Mouse (Mus musculus): Measurements from ENCODE around the gene Mpig6b. TPM values are rescaled to one million over a fixed set of nuclear protein-coding genes. Genes with fewer than 3 reads are reported as not detected.

The Mpig6b gene
- polyA plus RNA-seq, 1 experiment = not detected

- Histone ChIP-seq H3K36me3 (ENCODE audit: control insufficient read depth, insufficient read depth) (peaks cover 9% of the 10 kb centered on the region), H3K4me2 (ENCODE audit: low read depth) (no peak overlapping the region)
These were observed 48.9 kb downstream of the Mpig6b start for GRCm38 (mm10) chr17:35016791-35017705.

GRCm38 (mm10) chr17:35016376-35016775 lies 49.6 kb downstream of the Mpig6b start, which contains the start of gene Vwa7:
Vwa7 (plus strand) TSS chr17:35016579.
- H3K4me3 ChIP-seq = no peak within 1 kb of the TSS

More at GRCm38 (mm10) chr17:35016791-35017705, 48.9 kb downstream of the Mpig6b start:
- H3K4me3 ChIP-seq = no peak overlapping the region
- TF ChIP-seq SRF (IDR thresholded peaks at IDR 0.05; ENCODE audit: control insufficient read depth, insufficient read length, low read depth) = no peak
- no peak for TF ChIP-seq MYOG (IDR thresholded peaks at IDR 0.05; ENCODE audit: control insufficient read depth in 1 of 3, insufficient read depth in 1 of 3, insufficient read length in 2 of 3, low read depth in 2 of 3)
- TF ChIP-seq MAX (IDR thresholded peaks at IDR 0.05; ENCODE audit: low read depth) = no peak
- TF ChIP-seq USF1 (IDR thresholded peaks at IDR 0.05; ENCODE audit: low read depth) = no peak
- TF ChIP-seq POLR2AphosphoS2 (IDR thresholded peaks at IDR 0.05; ENCODE audit: insufficient read length, low read depth) = peak; percentile 73
- no peak for TF ChIP-seq REST (IDR thresholded peaks at IDR 0.05; ENCODE audit: insufficient read depth, insufficient read length)
- TF ChIP-seq TCF12 (IDR thresholded peaks at IDR 0.05; ENCODE audit: insufficient read depth, poor library complexity, severe bottlenecking) = no peak
- TF ChIP-seq CEBPB (IDR thresholded peaks at IDR 0.05; ENCODE audit: insufficient read depth, poor library complexity, severe bottlenecking) = no peak
- H3ac ChIP-seq (ENCODE audit: control insufficient read depth, insufficient read length) = no peak overlapping the region
- H3K27me3 ChIP-seq (ENCODE audit: control insufficient read depth, insufficient read depth, insufficient read length) = no peaks in the 10 kb centered on the region
- no peaks in the 10 kb centered on the region for H3K79me2 ChIP-seq (ENCODE audit: control insufficient read depth, insufficient read depth)

GRCm38 (mm10) chr17:35015296-35015695 lies 50.7 kb downstream of the Mpig6b start:
- TF ChIP-seq POLR2AphosphoS2 (IDR thresholded peaks at IDR 0.05; ENCODE audit: insufficient read length, low read depth) (no peak), MYOD1 (IDR thresholded peaks at IDR 0.05; ENCODE audit: control insufficient read depth in 1 of 3, insufficient read length in 2 of 3, low read depth in 2 of 3) (no peak), CEBPB (IDR thresholded peaks at IDR 0.05; ENCODE audit: insufficient read depth, poor library complexity, severe bottlenecking) (no peak), SRF (IDR thresholded peaks at IDR 0.05; ENCODE audit: control insufficient read depth, insufficient read length, low read depth) (no peak), POLR2A (IDR thresholded peaks at IDR 0.05; ENCODE audit: insufficient read length, low read depth) (no peak), MAX (IDR thresholded peaks at IDR 0.05; ENCODE audit: low read depth) (no peak), TCF3 (IDR thresholded peaks at IDR 0.05; ENCODE audit: insufficient read length, low read depth) (no peak), TCF12 (IDR thresholded peaks at IDR 0.05; ENCODE audit: insufficient read depth, poor library complexity, severe bottlenecking) (no peak), USF1 (IDR thresholded peaks at IDR 0.05; ENCODE audit: low read depth) (no peak), E2F4 (IDR thresholded peaks at IDR 0.05; ENCODE audit: insufficient read depth) (no peak), REST (IDR thresholded peaks at IDR 0.05; ENCODE audit: insufficient read depth, insufficient read length) (no peak), MYOG (IDR thresholded peaks at IDR 0.05; ENCODE audit: control insufficient read depth in 1 of 3, insufficient read depth in 1 of 3, insufficient read length in 2 of 3, low read depth in 2 of 3) (no peak)
- H3ac ChIP-seq (ENCODE audit: control insufficient read depth, insufficient read length) = no peak overlapping the region
- H3K4me2 ChIP-seq (ENCODE audit: low read depth) = no peak overlapping the region
- no peak overlapping the region for H3K4me3 ChIP-seq
- H3K27me3 ChIP-seq (ENCODE audit: control insufficient read depth, insufficient read depth, insufficient read length) = no peaks in the 10 kb centered on the region
- H3K36me3 ChIP-seq (ENCODE audit: control insufficient read depth, insufficient read depth) = peaks cover 16% of the 10 kb centered on the region
- H3K79me2 ChIP-seq (ENCODE audit: control insufficient read depth, insufficient read depth) = no peaks in the 10 kb centered on the region

More at GRCm38 (mm10) chr17:35016376-35016775, 49.6 kb downstream of the Mpig6b start, which contains the start of gene Vwa7:
- H3K4me2 ChIP-seq (ENCODE audit: low read depth) = no peak within 1 kb of the TSS
- H3K27me3 ChIP-seq (ENCODE audit: control insufficient read depth, insufficient read depth, insufficient read length) = no peaks in the 10 kb centered on the region
- peaks cover 9% of the 10 kb centered on the region for H3K36me3 ChIP-seq (ENCODE audit: control insufficient read depth, insufficient read depth)
- no peaks in the 10 kb centered on the region for H3K79me2 ChIP-seq (ENCODE audit: control insufficient read depth, insufficient read depth)
- TF ChIP-seq POLR2A (IDR thresholded peaks at IDR 0.05; ENCODE audit: insufficient read length, low read depth) (peak; percentile 27), POLR2AphosphoS2 (IDR thresholded peaks at IDR 0.05; ENCODE audit: insufficient read length, low read depth) (peak; percentile 30), TCF3 (IDR thresholded peaks at IDR 0.05; ENCODE audit: insufficient read length, low read depth) (no peak)
- no peak within 1 kb of the TSS for H3ac ChIP-seq (ENCODE audit: control insufficient read depth, insufficient read length)

- Histone ChIP-seq H3ac (ENCODE audit: control insufficient read depth, insufficient read length) (no peak overlapping the region), H3K4me2 (ENCODE audit: low read depth) (no peak overlapping the region), H3K27me3 (ENCODE audit: control insufficient read depth, insufficient read depth, insufficient read length) (no peaks in the 10 kb centered on the region), H3K36me3 (ENCODE audit: control insufficient read depth, insufficient read depth) (peaks cover 23% of the 10 kb centered on the region), H3K79me2 (ENCODE audit: control insufficient read depth, insufficient read depth) (no peaks in the 10 kb centered on the region), H3K4me3 (no peak overlapping the region)
- TF ChIP-seq POLR2AphosphoS2 (IDR thresholded peaks at IDR 0.05; ENCODE audit: insufficient read length, low read depth) (no peak), CEBPB (IDR thresholded peaks at IDR 0.05; ENCODE audit: insufficient read depth, poor library complexity, severe bottlenecking) (no peak), MYOD1 (IDR thresholded peaks at IDR 0.05; ENCODE audit: control insufficient read depth in 1 of 3, insufficient read length in 2 of 3, low read depth in 2 of 3) (no peak), E2F4 (IDR thresholded peaks at IDR 0.05; ENCODE audit: insufficient read depth) (no peak), TCF3 (IDR thresholded peaks at IDR 0.05; ENCODE audit: insufficient read length, low read depth) (no peak), MAX (IDR thresholded peaks at IDR 0.05; ENCODE audit: low read depth) (no peak), TCF12 (IDR thresholded peaks at IDR 0.05; ENCODE audit: insufficient read depth, poor library complexity, severe bottlenecking) (no peak), MYOG (IDR thresholded peaks at IDR 0.05; ENCODE audit: control insufficient read depth in 1 of 3, insufficient read depth in 1 of 3, insufficient read length in 2 of 3, low read depth in 2 of 3) (no peak), USF1 (IDR thresholded peaks at IDR 0.05; ENCODE audit: low read depth) (no peak), SRF (IDR thresholded peaks at IDR 0.05; ENCODE audit: control insufficient read depth, insufficient read length, low read depth) (no peak), POLR2A (IDR thresholded peaks at IDR 0.05; ENCODE audit: insufficient read length, low read depth) (no peak), REST (IDR thresholded peaks at IDR 0.05; ENCODE audit: insufficient read depth, insufficient read length) (no peak)
These were observed 52.8 kb downstream of the Mpig6b start for GRCm38 (mm10) chr17:35013221-35013620.

Other genes with a start within 250 kb of the Mpig6b start
- gene Stk19, start 229.2 kb downstream of the Mpig6b start, polyA plus RNA-seq (2012; fragmentation: generic; extraction: Trizol) = 29.9 TPM
- 25.7 TPM for gene Dxo, start 229.2 kb downstream of the Mpig6b start, polyA plus RNA-seq (2012; fragmentation: generic; extraction: Trizol)
- 38.4 TPM for gene Skiv2l, start 216.0 kb downstream of the Mpig6b start, polyA plus RNA-seq (2012; fragmentation: generic; extraction: Trizol)
- gene Nelfe, start 215.8 kb downstream of the Mpig6b start, polyA plus RNA-seq (2012; fragmentation: generic; extraction: Trizol) = 60.0 TPM
- 0.37 TPM for gene Cfb, start 203.7 kb downstream of the Mpig6b start, polyA plus RNA-seq (2012; fragmentation: generic; extraction: Trizol)
- gene Zbtb12, start 186.7 kb downstream of the Mpig6b start, polyA plus RNA-seq (2012; fragmentation: generic; extraction: Trizol) = 10.2 TPM
- gene Gm20547, start 184.1 kb downstream of the Mpig6b start, polyA plus RNA-seq (2012; fragmentation: generic; extraction: Trizol) = not detected
- 0.43 TPM for gene C2, start 167.9 kb downstream of the Mpig6b start, polyA plus RNA-seq (2012; fragmentation: generic; extraction: Trizol)
- gene Ehmt2, start 167.7 kb downstream of the Mpig6b start, polyA plus RNA-seq (2012; fragmentation: generic; extraction: Trizol) = 94.5 TPM
- 14.6 TPM for gene Slc44a4, start 151.7 kb downstream of the Mpig6b start, polyA plus RNA-seq (2012; fragmentation: generic; extraction: Trizol)
- 30.1 TPM for gene Neu1, start 134.9 kb downstream of the Mpig6b start, polyA plus RNA-seq (2012; fragmentation: generic; extraction: Trizol)
- gene Hspa1b, start 106.9 kb downstream of the Mpig6b start, polyA plus RNA-seq (2012; fragmentation: generic; extraction: Trizol) = 7.3 TPM
- gene Gm20481, start 96.3 kb downstream of the Mpig6b start, polyA plus RNA-seq (2012; fragmentation: generic; extraction: Trizol) = not detected
- gene Hspa1a, start 94.0 kb downstream of the Mpig6b start, polyA plus RNA-seq (2012; fragmentation: generic; extraction: Trizol) = 1.8 TPM
- gene Hspa1l, start 93.5 kb downstream of the Mpig6b start, polyA plus RNA-seq (2012; fragmentation: generic; extraction: Trizol) = 1.3 TPM
- 52.3 TPM for gene Lsm2, start 84.3 kb downstream of the Mpig6b start, polyA plus RNA-seq (2012; fragmentation: generic; extraction: Trizol)
- gene Vars, start 65.2 kb downstream of the Mpig6b start, polyA plus RNA-seq (2012; fragmentation: generic; extraction: Trizol) = 208 TPM
- gene Vwa7, start 49.6 kb downstream of the Mpig6b start, polyA plus RNA-seq (2012; fragmentation: generic; extraction: Trizol) = 0.05 TPM
- gene Sapcd1, start 38.2 kb downstream of the Mpig6b start, polyA plus RNA-seq (2012; fragmentation: generic; extraction: Trizol) = 0.14 TPM
- 2.1 TPM for gene Msh5, start 19.4 kb downstream of the Mpig6b start, polyA plus RNA-seq (2012; fragmentation: generic; extraction: Trizol)
- gene Clic1, start 16.2 kb downstream of the Mpig6b start, polyA plus RNA-seq (2012; fragmentation: generic; extraction: Trizol) = 412 TPM
- 101 TPM for gene Ddah2, start 7.1 kb downstream of the Mpig6b start, polyA plus RNA-seq (2012; fragmentation: generic; extraction: Trizol)
- gene Ly6g6c, start 796 bp downstream of the Mpig6b start, polyA plus RNA-seq (2012; fragmentation: generic; extraction: Trizol) = 0.18 TPM
- not detected for gene Ly6g6e, start 10.7 kb upstream of the Mpig6b start, polyA plus RNA-seq (2012; fragmentation: generic; extraction: Trizol)
- not detected for gene Ly6g6d, start 11.9 kb upstream of the Mpig6b start, polyA plus RNA-seq (2012; fragmentation: generic; extraction: Trizol)
- gene Ly6g6f, start 19.4 kb upstream of the Mpig6b start, polyA plus RNA-seq (2012; fragmentation: generic; extraction: Trizol) = not detected
- gene Abhd16a, start 23.1 kb upstream of the Mpig6b start, polyA plus RNA-seq (2012; fragmentation: generic; extraction: Trizol) = 64.7 TPM
- not detected for gene Ly6g5c, start 42.1 kb upstream of the Mpig6b start, polyA plus RNA-seq (2012; fragmentation: generic; extraction: Trizol)
- gene Ly6g5b, start 49.2 kb upstream of the Mpig6b start, polyA plus RNA-seq (2012; fragmentation: generic; extraction: Trizol) = 0.11 TPM
- 17.4 TPM for gene Gpank1, start 55.3 kb upstream of the Mpig6b start, polyA plus RNA-seq (2012; fragmentation: generic; extraction: Trizol)
- gene Csnk2b, start 55.9 kb upstream of the Mpig6b start, polyA plus RNA-seq (2012; fragmentation: generic; extraction: Trizol) = 320 TPM
- gene D17H6S53E, start 60.2 kb upstream of the Mpig6b start, polyA plus RNA-seq (2012; fragmentation: generic; extraction: Trizol) = 12.8 TPM
- gene Apom, start 65.9 kb upstream of the Mpig6b start, polyA plus RNA-seq (2012; fragmentation: generic; extraction: Trizol) = 0.18 TPM
- gene Bag6, start 69.0 kb upstream of the Mpig6b start, polyA plus RNA-seq (2012; fragmentation: generic; extraction: Trizol) = 271 TPM
- 153 TPM for gene Prrc2a, start 98.7 kb upstream of the Mpig6b start, polyA plus RNA-seq (2012; fragmentation: generic; extraction: Trizol)
- not detected for gene Aif1, start 109.9 kb upstream of the Mpig6b start, polyA plus RNA-seq (2012; fragmentation: generic; extraction: Trizol)
- 4.3 TPM for gene Lst1, start 122.3 kb upstream of the Mpig6b start, polyA plus RNA-seq (2012; fragmentation: generic; extraction: Trizol)
- 0.05 TPM for gene Ltb, start 128.3 kb upstream of the Mpig6b start, polyA plus RNA-seq (2012; fragmentation: generic; extraction: Trizol)
- gene Tnf, start 135.8 kb upstream of the Mpig6b start, polyA plus RNA-seq (2012; fragmentation: generic; extraction: Trizol) = 0.05 TPM
- gene Lta, start 139.2 kb upstream of the Mpig6b start, polyA plus RNA-seq (2012; fragmentation: generic; extraction: Trizol) = 0.26 TPM
- 0.18 TPM for gene Gm16181, start 154.7 kb upstream of the Mpig6b start, polyA plus RNA-seq (2012; fragmentation: generic; extraction: Trizol)
- 2.0 TPM for gene Atp6v1g2, start 167.5 kb upstream of the Mpig6b start, polyA plus RNA-seq (2012; fragmentation: generic; extraction: Trizol)
- gene Nfkbil1, start 169.6 kb upstream of the Mpig6b start, polyA plus RNA-seq (2012; fragmentation: generic; extraction: Trizol) = 27.1 TPM
- 268 TPM for gene Ddx39b, start 175.6 kb upstream of the Mpig6b start, polyA plus RNA-seq (2012; fragmentation: generic; extraction: Trizol)
- 38.3 TPM for gene H2-D1, start 196.5 kb upstream of the Mpig6b start, polyA plus RNA-seq (2012; fragmentation: generic; extraction: Trizol)